Mouse (Mus musculus): ENCODE measurements at regions not wholly inside any gene's neighbourhood (a gene's known extent, or its start where the extent isn't known, plus 50 kb on each side); places are given as distances from the start of the nearest gene placed in this dataset.

GRCm38 (mm10) chr5:106335639-106336038 is 122.3 kb downstream of the Barhl2 start:
- H3K9ac ChIP-seq (replicated peaks; ENCODE audit: low read depth, low read length): no peak overlapping the region
- no peak overlapping the region for H3K4me3 ChIP-seq (ENCODE audit: low read depth, low read length)
- no peak overlapping the region for H3K4me2 ChIP-seq (ENCODE audit: low read depth, low read length)
- no peaks in the 10 kb centered on the region for H3K27me3 ChIP-seq (ENCODE audit: control insufficient read depth, insufficient read depth, low read length)
- H3K4me1 ChIP-seq (ENCODE audit: control insufficient read depth, insufficient read depth, low read length): no peaks in the 10 kb centered on the region
- no peaks in the 10 kb centered on the region for H3K9me3 ChIP-seq (ENCODE audit: control insufficient read depth, low read length)
- 91% methylated on average over 11 of the region's 11 CpGs for WGBS
- no peaks in the 10 kb centered on the region for H3K36me3 ChIP-seq (ENCODE audit: control insufficient read depth, insufficient read depth, low read length)
- ATAC-seq (ENCODE audit: low read depth): no peak
- no peak overlapping the region for H3K27ac ChIP-seq (ENCODE audit: low read depth, low read length)

GRCm38 (mm10) chr5:106327592-106328150 is 130.3 kb downstream of the Barhl2 start:
- no peak overlapping the region for H3K27ac ChIP-seq (ENCODE audit: low read depth, low read length)
- H3K4me2 ChIP-seq (ENCODE audit: low read depth, low read length): no peak overlapping the region
- H3K9me3 ChIP-seq (ENCODE audit: control insufficient read depth, low read length): no peaks in the 10 kb centered on the region
- no peaks in the 10 kb centered on the region for H3K4me1 ChIP-seq (ENCODE audit: control insufficient read depth, insufficient read depth, low read length)
- H3K9ac ChIP-seq (replicated peaks; ENCODE audit: low read depth, low read length): no peak overlapping the region
- no peak overlapping the region for H3K4me3 ChIP-seq (ENCODE audit: low read depth, low read length)
- H3K27me3 ChIP-seq (ENCODE audit: control insufficient read depth, insufficient read depth, low read length): no peaks in the 10 kb centered on the region
- no peaks in the 10 kb centered on the region for H3K36me3 ChIP-seq (ENCODE audit: control insufficient read depth, insufficient read depth, low read length)
- no peak for ATAC-seq (ENCODE audit: low read depth)
- 47% methylated on average over 9 of the region's 9 CpGs for WGBS

GRCm38 (mm10) chr5:106322574-106323215 is 135.3 kb downstream of the Barhl2 start:
- Histone ChIP-seq H3K27ac (ENCODE audit: low read depth, low read length) (no peak overlapping the region), H3K27me3 (ENCODE audit: control insufficient read depth, insufficient read depth, low read length) (no peaks in the 10 kb centered on the region), H3K4me2 (ENCODE audit: low read depth, low read length) (no peak overlapping the region), H3K36me3 (ENCODE audit: control insufficient read depth, insufficient read depth, low read length) (no peaks in the 10 kb centered on the region), H3K4me1 (ENCODE audit: control insufficient read depth, insufficient read depth, low read length) (no peaks in the 10 kb centered on the region), H3K9me3 (ENCODE audit: control insufficient read depth, low read length) (no peaks in the 10 kb centered on the region), H3K9ac (replicated peaks; ENCODE audit: low read depth, low read length) (no peak overlapping the region), H3K4me3 (ENCODE audit: low read depth, low read length) (no peak overlapping the region)
- no peak for ATAC-seq (ENCODE audit: low read depth)
- WGBS: 34% methylated on average over 18 of the region's 18 CpGs

- Histone ChIP-seq H3K4me3 (ENCODE audit: low read depth, low read length) (no peak overlapping the region), H3K4me1 (ENCODE audit: control insufficient read depth, insufficient read depth, low read length) (no peaks in the 10 kb centered on the region), H3K9me3 (ENCODE audit: control insufficient read depth, low read length) (no peaks in the 10 kb centered on the region), H3K27ac (ENCODE audit: low read depth, low read length) (no peak overlapping the region), H3K27me3 (ENCODE audit: control insufficient read depth, insufficient read depth, low read length) (no peaks in the 10 kb centered on the region), H3K36me3 (ENCODE audit: control insufficient read depth, insufficient read depth, low read length) (no peaks in the 10 kb centered on the region), H3K9ac (replicated peaks; ENCODE audit: low read depth, low read length) (no peak overlapping the region), H3K4me2 (ENCODE audit: low read depth, low read length) (no peak overlapping the region)
- ATAC-seq (ENCODE audit: low read depth): no peak
- 41% methylated on average over 5 of the region's 5 CpGs for WGBS
Measured at GRCm38 (mm10) chr5:106321426-106321825, 136.5 kb downstream of the Barhl2 start.

- H3K9me3 ChIP-seq (ENCODE audit: control insufficient read depth, low read length): no peaks in the 10 kb centered on the region
- no peaks in the 10 kb centered on the region for H3K27me3 ChIP-seq (ENCODE audit: control insufficient read depth, insufficient read depth, low read length)
- H3K27ac ChIP-seq (ENCODE audit: low read depth, low read length): no peak overlapping the region
- H3K4me2 ChIP-seq (ENCODE audit: low read depth, low read length): no peak overlapping the region
- no peak overlapping the region for H3K4me3 ChIP-seq (ENCODE audit: low read depth, low read length)
- no peak for ATAC-seq (ENCODE audit: low read depth)
- no peak overlapping the region for H3K9ac ChIP-seq (replicated peaks; ENCODE audit: low read depth, low read length)
- no peaks in the 10 kb centered on the region for H3K36me3 ChIP-seq (ENCODE audit: control insufficient read depth, insufficient read depth, low read length)
- no peaks in the 10 kb centered on the region for H3K4me1 ChIP-seq (ENCODE audit: control insufficient read depth, insufficient read depth, low read length)
- WGBS: 64% methylated on average over 3 of the region's 3 CpGs
Measured at GRCm38 (mm10) chr5:106321023-106321422, 136.9 kb downstream of the Barhl2 start.

GRCm38 (mm10) chr5:106320039-106320438 is 137.9 kb downstream of the Barhl2 start:
- 16% methylated on average over 6 of the region's 6 CpGs for WGBS
- no peak overlapping the region for H3K4me3 ChIP-seq (ENCODE audit: low read depth, low read length)
- no peak overlapping the region for H3K4me2 ChIP-seq (ENCODE audit: low read depth, low read length)
- H3K9me3 ChIP-seq (ENCODE audit: control insufficient read depth, low read length): no peaks in the 10 kb centered on the region
- H3K4me1 ChIP-seq (ENCODE audit: control insufficient read depth, insufficient read depth, low read length): no peaks in the 10 kb centered on the region
- ATAC-seq (ENCODE audit: low read depth): no peak
- no peak overlapping the region for H3K9ac ChIP-seq (replicated peaks; ENCODE audit: low read depth, low read length)
- no peaks in the 10 kb centered on the region for H3K27me3 ChIP-seq (ENCODE audit: control insufficient read depth, insufficient read depth, low read length)
- H3K36me3 ChIP-seq (ENCODE audit: control insufficient read depth, insufficient read depth, low read length): no peaks in the 10 kb centered on the region
- no peak overlapping the region for H3K27ac ChIP-seq (ENCODE audit: low read depth, low read length)

- H3K4me2 ChIP-seq (ENCODE audit: low read depth, low read length): no peak overlapping the region
- no peaks in the 10 kb centered on the region for H3K4me1 ChIP-seq (ENCODE audit: control insufficient read depth, insufficient read depth, low read length)
- H3K9ac ChIP-seq (replicated peaks; ENCODE audit: low read depth, low read length): no peak overlapping the region
- no peak for ATAC-seq (ENCODE audit: low read depth)
- no peaks in the 10 kb centered on the region for H3K9me3 ChIP-seq (ENCODE audit: control insufficient read depth, low read length)
- no peak overlapping the region for H3K27ac ChIP-seq (ENCODE audit: low read depth, low read length)
- H3K4me3 ChIP-seq (ENCODE audit: low read depth, low read length): no peak overlapping the region
- no peaks in the 10 kb centered on the region for H3K36me3 ChIP-seq (ENCODE audit: control insufficient read depth, insufficient read depth, low read length)
- WGBS: 96% methylated on average over 6 of the region's 6 CpGs
- no peaks in the 10 kb centered on the region for H3K27me3 ChIP-seq (ENCODE audit: control insufficient read depth, insufficient read depth, low read length)
Measured at GRCm38 (mm10) chr5:106318246-106318645, 139.7 kb downstream of the Barhl2 start.

GRCm38 (mm10) chr5:106313874-106314273 is 144.1 kb downstream of the Barhl2 start:
- no peak overlapping the region for H3K9ac ChIP-seq (replicated peaks; ENCODE audit: low read depth, low read length)
- no peaks in the 10 kb centered on the region for H3K36me3 ChIP-seq (ENCODE audit: control insufficient read depth, insufficient read depth, low read length)
- no peaks in the 10 kb centered on the region for H3K9me3 ChIP-seq (ENCODE audit: control insufficient read depth, low read length)
- H3K27ac ChIP-seq (ENCODE audit: low read depth, low read length): no peak overlapping the region
- 75% methylated on average over 6 of the region's 6 CpGs for WGBS
- no peak for ATAC-seq (ENCODE audit: low read depth)
- H3K4me2 ChIP-seq (ENCODE audit: low read depth, low read length): no peak overlapping the region
- no peak overlapping the region for H3K4me3 ChIP-seq (ENCODE audit: low read depth, low read length)
- no peaks in the 10 kb centered on the region for H3K4me1 ChIP-seq (ENCODE audit: control insufficient read depth, insufficient read depth, low read length)
- H3K27me3 ChIP-seq (ENCODE audit: control insufficient read depth, insufficient read depth, low read length): no peaks in the 10 kb centered on the region

- no peaks in the 10 kb centered on the region for H3K9me3 ChIP-seq (ENCODE audit: control insufficient read depth, low read length)
- no peak overlapping the region for H3K27ac ChIP-seq (ENCODE audit: low read depth, low read length)
- H3K36me3 ChIP-seq (ENCODE audit: control insufficient read depth, insufficient read depth, low read length): no peaks in the 10 kb centered on the region
- H3K4me1 ChIP-seq (ENCODE audit: control insufficient read depth, insufficient read depth, low read length): no peaks in the 10 kb centered on the region
- no peak for ATAC-seq (ENCODE audit: low read depth)
- no peaks in the 10 kb centered on the region for H3K27me3 ChIP-seq (ENCODE audit: control insufficient read depth, insufficient read depth, low read length)
- no peak overlapping the region for H3K9ac ChIP-seq (replicated peaks; ENCODE audit: low read depth, low read length)
- H3K4me2 ChIP-seq (ENCODE audit: low read depth, low read length): no peak overlapping the region
- H3K4me3 ChIP-seq (ENCODE audit: low read depth, low read length): no peak overlapping the region
- 68% methylated on average over 4 of the region's 4 CpGs for WGBS
Measured at GRCm38 (mm10) chr5:106301372-106301771, 156.6 kb downstream of the Barhl2 start.

All from neural tube, embryonic 14.5 days (tissue).